Mouse (Mus musculus) E14TG2a.4 (cell line): ENCODE measurements at regions not wholly inside any gene's neighbourhood (a gene's known extent, or its start where the extent isn't known, plus 50 kb on each side); places are given as distances from the start of the nearest gene placed in this dataset.

ENCODE experiments used
- CTCF ChIP-seq: conservative IDR thresholded peaks from 2 replicates; pipeline ENCODE4 v1.5.1; 2014; ENCODE audit warnings: low read length
- NANOG ChIP-seq: IDR thresholded peaks from 2 replicates; pipeline ENCODE4 v1.6.1; 2014; ENCODE audit warnings: borderline replicate concordance, low read length, mixed read lengths
- POU5F1 ChIP-seq: IDR thresholded peaks from 2 replicates; pipeline ENCODE4 v1.6.1; 2014; ENCODE audit warnings: low read length, borderline replicate concordance

DNA sequence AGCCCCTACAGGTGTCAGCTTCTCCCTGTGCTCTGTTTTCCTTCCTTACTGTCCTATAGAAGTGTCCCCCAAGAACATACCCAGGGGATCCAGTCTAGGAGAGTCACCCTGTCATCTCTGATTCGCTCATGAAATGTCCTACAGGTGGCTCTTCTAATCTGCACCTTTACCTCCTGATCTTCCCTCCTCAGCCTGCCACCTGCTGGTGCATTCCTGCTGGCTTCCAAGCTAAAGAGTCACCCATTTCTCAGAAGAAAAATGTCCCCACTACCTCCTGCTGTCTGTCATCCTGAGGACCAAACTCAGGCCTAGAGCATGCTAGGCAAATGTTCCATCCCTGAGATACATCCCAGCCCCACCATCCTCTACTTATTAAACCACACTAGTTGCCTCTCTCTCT is 115.6 kb upstream of the Tox3 start:
- no peak for TF ChIP-seq CTCF
- no peak for TF ChIP-seq POU5F1
- TF ChIP-seq NANOG = no peak
